Mouse (Mus musculus) MEL (cell line): ENCODE data around the gene Msx3. TPM values are rescaled to one million over a fixed set of nuclear protein-coding genes. Genes with fewer than 3 reads are reported as not detected.

ENCODE experiments used
- DNase-seq: peaks from one replicate; pipeline ENCODE4 v3.0.0; 2011; ENCODE audit warnings: low read depth, low spot score
- H3K27ac ChIP-seq: 2 replicates; pipeline ENCODE4 v1.5.1; 2012; ENCODE audit warnings: low read depth, mild to moderate bottlenecking, control low read depth, low read length, moderate library complexity; ENCODE audit not compliant: control insufficient read depth
- H3K27me3 ChIP-seq, 2 experiments: fragments of 150-350 bp in 1 of 2; sonication (generic) in 1 of 2; 2 replicates each; pipeline ENCODE4 v1.6.1; 2012; ENCODE audit warnings: low read length in 2 of 2, mild to moderate bottlenecking in 2 of 2, improper control_type of control experiment in 1 of 2, moderate library complexity in 1 of 2; ENCODE audit not compliant: insufficient read depth in 2 of 2, control insufficient read depth in 1 of 2
- H3K36me3 ChIP-seq, 2 experiments: 2 replicates each; pipeline ENCODE4 v1.6.1; 2012 to 2014; ENCODE audit warnings: low read length in 2 of 2, improper control_type of control experiment in 1 of 2, inconsistent platforms in 1 of 2, mild to moderate bottlenecking in 1 of 2; ENCODE audit not compliant: insufficient read depth in 2 of 2, control insufficient read depth in 1 of 2
- H3K4me1 ChIP-seq, 2 experiments: fragments of 150-350 bp in 1 of 2; sonication (generic) in 1 of 2; 2 replicates each; pipeline ENCODE4 v1.6.1; 2012; ENCODE audit warnings: low read length in 2 of 2, improper control_type of control experiment in 1 of 2, mild to moderate bottlenecking in 1 of 2; ENCODE audit not compliant: insufficient read depth in 2 of 2, control insufficient read depth in 1 of 2
- H3K4me3 ChIP-seq, 2 experiments: fragments of 150-350 bp in 1 of 2; sonication (generic) in 1 of 2; 2 replicates each; pipeline ENCODE4 v1.5.1; 2012; ENCODE audit warnings: low read depth in 2 of 2, low read length in 2 of 2, mild to moderate bottlenecking in 2 of 2, moderate library complexity in 2 of 2, control low read depth in 1 of 2, improper control_type of control experiment in 1 of 2; ENCODE audit not compliant: control insufficient read depth in 1 of 2, insufficient read depth in 1 of 2
- H3K79me2 ChIP-seq: 2 replicates; pipeline ENCODE4 v1.6.1; 2012; ENCODE audit warnings: mild to moderate bottlenecking, low read length, moderate library complexity; ENCODE audit not compliant: control insufficient read depth, poor library complexity, insufficient read depth
- H3K9ac ChIP-seq: 2 replicates; pipeline ENCODE4 v1.6.1; 2012; ENCODE audit warnings: low read depth, mild to moderate bottlenecking, control low read depth, low read length, moderate library complexity; ENCODE audit not compliant: control insufficient read depth, poor library complexity, severe bottlenecking
- H3K9me3 ChIP-seq: fragments of 150-350 bp; sonication (generic); replicated peaks from 2 replicates; pipeline ENCODE4 v1.6.1; 2012; ENCODE audit warnings: mild to moderate bottlenecking, low read length, improper control_type of control experiment, moderate library complexity; ENCODE audit not compliant: insufficient read depth
- BHLHE40 ChIP-seq: IDR thresholded peaks from 2 replicates; pipeline ENCODE4 v1.6.1; 2012; ENCODE audit warnings: low read depth, mild to moderate bottlenecking, inconsistent platforms, low read length, improper control_type of control experiment, borderline replicate concordance
- CHD1 ChIP-seq: IDR thresholded peaks from 2 replicates; pipeline ENCODE4 v1.6.1; 2012; ENCODE audit warnings: low read depth, mild to moderate bottlenecking, inconsistent platforms, low read length, improper control_type of control experiment
- CTCF ChIP-seq, 3 experiments: IDR thresholded peaks in 2 of 3; conservative IDR thresholded peaks in 1 of 3; 2 replicates each; pipeline ENCODE4 v1.5.1; 2011 to 2012; ENCODE audit warnings: low read length in 3 of 3, low read depth in 2 of 3, mild to moderate bottlenecking in 2 of 3, improper control_type of control experiment in 1 of 3, inconsistent platforms in 1 of 3, mixed read lengths in 1 of 3, moderate library complexity in 1 of 3; ENCODE audit not compliant: control insufficient read depth in 1 of 3, insufficient read depth in 1 of 3, poor library complexity in 1 of 3, severe bottlenecking in 1 of 3
- EP300 ChIP-seq, 2 experiments: IDR thresholded peaks; 2 replicates each; pipeline ENCODE4 v1.6.1; 2011; ENCODE audit warnings: improper control_type of control experiment in 2 of 2, low read length in 2 of 2, low read depth in 1 of 2, mild to moderate bottlenecking in 1 of 2
- ETS1 ChIP-seq: IDR thresholded peaks from 2 replicates; pipeline ENCODE4 v1.6.1; 2012; ENCODE audit warnings: low read depth, mild to moderate bottlenecking, inconsistent platforms, low read length, improper control_type of control experiment, moderate library complexity
- GABPA ChIP-seq: IDR thresholded peaks from 2 replicates; pipeline ENCODE4 v1.6.1; 2012; ENCODE audit warnings: low read depth, mild to moderate bottlenecking, inconsistent platforms, low read length, improper control_type of control experiment, moderate library complexity
- GATA1 ChIP-seq: IDR thresholded peaks from 2 replicates; pipeline ENCODE4 v1.6.1; 2011; ENCODE audit warnings: low read depth, low read length, improper control_type of control experiment
- HCFC1 ChIP-seq: IDR thresholded peaks from 2 replicates; pipeline ENCODE4 v1.6.1; 2012; ENCODE audit warnings: low read depth, mild to moderate bottlenecking, inconsistent platforms, low read length, improper control_type of control experiment, moderate library complexity
- MAFK ChIP-seq: IDR thresholded peaks from 2 replicates; pipeline ENCODE4 v1.6.1; 2011; ENCODE audit warnings: low read depth, mild to moderate bottlenecking, low read length, improper control_type of control experiment, borderline replicate concordance
- MAX ChIP-seq: IDR thresholded peaks from 2 replicates; pipeline ENCODE4 v1.6.1; 2011; ENCODE audit warnings: low read length, improper control_type of control experiment
- MEF2A ChIP-seq: IDR thresholded peaks from 2 replicates; pipeline ENCODE4 v1.6.1; 2014; ENCODE audit warnings: low read depth, mild to moderate bottlenecking, inconsistent platforms, low read length, improper control_type of control experiment; ENCODE audit not compliant: poor library complexity, insufficient replicate concordance, severe bottlenecking; ENCODE audit errors: extremely low read depth
- MXI1 ChIP-seq: IDR thresholded peaks from 2 replicates; pipeline ENCODE4 v1.6.1; 2011; ENCODE audit warnings: mild to moderate bottlenecking, low read depth, low read length, improper control_type of control experiment
- MYC ChIP-seq: IDR thresholded peaks from 2 replicates; pipeline ENCODE4 v1.6.1; 2011; ENCODE audit warnings: low read depth, mild to moderate bottlenecking, low read length, improper control_type of control experiment, moderate library complexity
- NELFE ChIP-seq: IDR thresholded peaks from 2 replicates; pipeline ENCODE4 v1.6.1; 2011; ENCODE audit warnings: low read depth, low read length, improper control_type of control experiment
- POLR2AphosphoS2 ChIP-seq: IDR thresholded peaks from 2 replicates; pipeline ENCODE4 v1.6.1; 2011; ENCODE audit warnings: low read length, improper control_type of control experiment
- RCOR1 ChIP-seq: IDR thresholded peaks from 2 replicates; pipeline ENCODE4 v1.6.1; 2012; ENCODE audit warnings: low read depth, mild to moderate bottlenecking, inconsistent platforms, low read length, improper control_type of control experiment
- TAL1 ChIP-seq: IDR thresholded peaks from 2 replicates; pipeline ENCODE4 v1.6.1; 2012; ENCODE audit warnings: mild to moderate bottlenecking, inconsistent platforms, low read length, moderate library complexity, mixed read lengths
- TBP ChIP-seq: IDR thresholded peaks from 2 replicates; pipeline ENCODE4 v1.8.0; 2011; ENCODE audit warnings: low read depth, low read length, improper control_type of control experiment
- TCF12 ChIP-seq: IDR thresholded peaks from 2 replicates; pipeline ENCODE4 v1.6.1; 2014; ENCODE audit warnings: low read depth, mild to moderate bottlenecking, inconsistent platforms, low read length, improper control_type of control experiment, moderate library complexity
- USF1 ChIP-seq: IDR thresholded peaks from 2 replicates; pipeline ENCODE4 v1.6.1; 2014; ENCODE audit warnings: low read depth, mild to moderate bottlenecking, inconsistent platforms, low read length, improper control_type of control experiment, moderate library complexity
- USF2 ChIP-seq, 2 experiments: IDR thresholded peaks; 2 replicates each; pipeline ENCODE4 v1.6.1; 2011 to 2012; ENCODE audit warnings: improper control_type of control experiment in 2 of 2, low read length in 2 of 2, borderline replicate concordance in 1 of 2, inconsistent platforms in 1 of 2, low read depth in 1 of 2, mild to moderate bottlenecking in 1 of 2; ENCODE audit not compliant: insufficient read depth in 1 of 2
- ZC3H11A ChIP-seq: IDR thresholded peaks from 2 replicates; pipeline ENCODE4 v1.6.1; 2012; ENCODE audit warnings: low read depth, mild to moderate bottlenecking, inconsistent platforms, low read length, improper control_type of control experiment
- ZKSCAN1 ChIP-seq: IDR thresholded peaks from 2 replicates; pipeline ENCODE4 v1.6.1; 2012; ENCODE audit warnings: low read depth, mild to moderate bottlenecking, inconsistent platforms, low read length, improper control_type of control experiment, moderate library complexity
- ZNF384 ChIP-seq: IDR thresholded peaks from 2 replicates; pipeline ENCODE4 v1.6.1; 2012; ENCODE audit warnings: low read depth, mild to moderate bottlenecking, inconsistent platforms, low read length, improper control_type of control experiment
- polyA plus RNA-seq, 2 experiments: library from polyadenylated mRNA; stranded (reverse) in 1 of 2; unstranded in 1 of 2; fragments of >175 nt in 1 of 2; fragments of >200 nt in 1 of 2; gene quantifications; 2 replicates each; pipeline versions ENCODE4 v1.2.1 to v1.2.4; 2012; ENCODE audit warnings: low replicate concordance in 2 of 2, low read depth in 1 of 2; ENCODE audit not compliant: insufficient read length in 2 of 2, insufficient read depth in 1 of 2, missing spikeins in 1 of 2
- total RNA-seq: library from RNA; depleted of rRNA; stranded (reverse); fragments of 300-350 nt; gene quantifications from 2 replicates; pipeline ENCODE4 v1.2.3, GENCODE M21; 2012

Msx3 gene
- total and polyA plus RNA-seq, 3 experiments: not detected

GRCm38 (mm10) chr7:140060936-140061831, 12.3 kb upstream of the Msx3 start:
- H3K36me3 ChIP-seq: no peaks in the 10 kb centered on the region
- no peak overlapping the region for H3K9ac ChIP-seq
- no peaks in the 10 kb centered on the region for H3K9me3 ChIP-seq
- no peak for DNase-seq
- no peak overlapping the region for H3K27ac ChIP-seq
- no peak overlapping the region for H3K4me3 ChIP-seq
- H3K4me1 ChIP-seq: no peaks in the 10 kb centered on the region
- H3K79me2 ChIP-seq: no peaks in the 10 kb centered on the region
- no peaks in the 10 kb centered on the region; a peak in 1 of 4 replicates for H3K27me3 ChIP-seq
- TF ChIP-seq HCFC1 (no peak), TBP (no peak), NELFE (no peak), MYC (no peak), ZC3H11A (no peak), MEF2A (no peak), GABPA (no peak), USF1 (no peak), TCF12 (no peak), CHD1 (no peak), CTCF (IDR thresholded peaks at IDR 0.05 in 2 of 3, conservative IDR thresholded peaks at IDR 0.05 in 1 of 3; ENCODE audit: control insufficient read depth in 1 of 3, insufficient read depth in 1 of 3, low read depth in 2 of 3, low read length in 3 of 3, poor library complexity in 1 of 3, severe bottlenecking in 1 of 3) (no peak), GATA1 (no peak), EP300 (IDR thresholded peaks at IDR 0.05; ENCODE audit: low read depth in 1 of 2, low read length in 2 of 2) (no peak)

GRCm38 (mm10) chr7:140059601-140060000, 10.7 kb upstream of the Msx3 start:
- Histone ChIP-seq H3K9me3 (no peaks in the 10 kb centered on the region), H3K9ac (no peak overlapping the region), H3K27ac (no peak overlapping the region), H3K4me1 (no peaks in the 10 kb centered on the region), H3K79me2 (no peaks in the 10 kb centered on the region), H3K4me3 (no peak overlapping the region), H3K36me3 (no peaks in the 10 kb centered on the region)
- no peak for DNase-seq
- TF ChIP-seq MXI1 (no peak), POLR2AphosphoS2 (no peak), ETS1 (no peak), ZNF384 (no peak), NELFE (no peak), ZC3H11A (no peak), TAL1 (no peak), USF2 (IDR thresholded peaks at IDR 0.05; ENCODE audit: borderline replicate concordance in 1 of 2, insufficient read depth in 1 of 2, low read depth in 1 of 2, low read length in 2 of 2) (no peak), RCOR1 (no peak), MYC (no peak), MAX (no peak), EP300 (IDR thresholded peaks at IDR 0.05; ENCODE audit: low read depth in 1 of 2, low read length in 2 of 2) (no peak), MAFK (no peak), ZKSCAN1 (no peak), BHLHE40 (no peak)
- TF ChIP-seq, all 39 proteins: peak for 0
- no peaks in the 10 kb centered on the region; a peak in 1 of 4 replicates for H3K27me3 ChIP-seq
